Mouse (Mus musculus): Measurements from ENCODE around the gene Ndufb10. TPM values are rescaled to one million over a fixed set of nuclear protein-coding genes. Genes with fewer than 3 reads are reported as not detected.
"Not testable (repeated sequence)": the region's sequence is repeated elsewhere in the genome, so short reads cannot be mapped to it uniquely, and the experiment has no call there.

Gene Ndufb10
- total RNA-seq, 2 experiments from 2014 or later = 184 to 189 TPM

GRCm38 (mm10) chr17:24736330-24737051 is 12.2 kb upstream of the Ndufb10 start, which contains the start of gene Msrb1:
Msrb1 (plus strand) TSS chr17:24736642.
- DNase-seq (ENCODE audit: low spot score in 2 of 2) = peak; percentile 89 to 92
- intact Hi-C loops (cut with DNase I) = no loop called here

GRCm38 (mm10) chr17:24735446-24735845 is 11.2 kb upstream of the Ndufb10 start:
- intact Hi-C loops (cut with DNase I) = no loop called here
- no peak for DNase-seq (ENCODE audit: low spot score in 2 of 2)

- intact Hi-C loops (cut with DNase I) = no loop called here
- DNase-seq (ENCODE audit: low spot score in 2 of 2) = no peak
These were observed 10.2 kb upstream of the Ndufb10 start for GRCm38 (mm10) chr17:24734513-24734912.

GRCm38 (mm10) chr17:24733434-24734050 is 9.3 kb upstream of the Ndufb10 start:
- no peak for DNase-seq (ENCODE audit: low spot score in 2 of 2)
- intact Hi-C loops (cut with DNase I) = no loop called here

- intact Hi-C loops (cut with DNase I) = no loop called here
- no peak for DNase-seq (ENCODE audit: low spot score in 2 of 2)
These were observed 8.1 kb upstream of the Ndufb10 start for GRCm38 (mm10) chr17:24732233-24732935.

- intact Hi-C loops (cut with DNase I) = no loop called here
- DNase-seq (ENCODE audit: low spot score in 2 of 2) = no peak
These were observed 6.5 kb upstream of the Ndufb10 start for GRCm38 (mm10) chr17:24730787-24731186.

GRCm38 (mm10) chr17:24729067-24729466 is 4.8 kb upstream of the Ndufb10 start:
- intact Hi-C loops (cut with DNase I) = no loop called here
- DNase-seq (ENCODE audit: low spot score in 2 of 2) = no peak

- intact Hi-C loops (cut with DNase I) = no loop called here
- DNase-seq (ENCODE audit: low spot score in 2 of 2) = no peak
These were observed 3.9 kb upstream of the Ndufb10 start for GRCm38 (mm10) chr17:24728184-24728583.

- no peak for DNase-seq (ENCODE audit: low spot score in 2 of 2)
- intact Hi-C loops (cut with DNase I) = no loop called here
These were observed 3.3 kb upstream of the Ndufb10 start, which contains the start of gene Rpl3l for GRCm38 (mm10) chr17:24727618-24728017. Rpl3l (plus strand) TSS chr17:24727820.

GRCm38 (mm10) chr17:24725637-24726390 is 1.5 kb upstream of the Ndufb10 start:
- DNase-seq (ENCODE audit: low spot score in 2 of 2) = no peak
- intact Hi-C loops (cut with DNase I) = no loop called here

- DNase-seq (ENCODE audit: low spot score in 2 of 2) = peak in 1 of 2 experiments; percentile 22
- intact Hi-C loops (cut with DNase I) = no loop called here
These were observed 447 bp downstream of the Ndufb10 start for GRCm38 (mm10) chr17:24723881-24724180.

- no peak for DNase-seq (ENCODE audit: low spot score in 2 of 2)
- intact Hi-C loops (cut with DNase I) = no loop called here
These were observed 977 bp downstream of the Ndufb10 start for GRCm38 (mm10) chr17:24723122-24723880.

GRCm38 (mm10) chr17:24722220-24722924 is 1.9 kb downstream of the Ndufb10 start:
- intact Hi-C loops (cut with DNase I) = no loop called here
- no peak for DNase-seq (ENCODE audit: low spot score in 2 of 2)

GRCm38 (mm10) chr17:24721383-24721955 is 2.8 kb downstream of the Ndufb10 start:
- intact Hi-C loops (cut with DNase I); DNase-seq (ENCODE audit: low spot score in 2 of 2): not testable (repeated sequence)

- intact Hi-C loops (cut with DNase I); DNase-seq (ENCODE audit: low spot score in 2 of 2): not testable (repeated sequence)
These were observed 3.7 kb downstream of the Ndufb10 start for GRCm38 (mm10) chr17:24720616-24721015.

- peak; percentile 99 for DNase-seq (ENCODE audit: low spot score in 2 of 2)
- intact Hi-C loops (cut with DNase I) = loop anchor here (1.0 kb wide), 1 partner anchor 12 kb away; the partner anchor contains the start of gene Tbl3
These were observed 4.6 kb downstream of the Ndufb10 start for GRCm38 (mm10) chr17:24719494-24720222.

- intact Hi-C loops (cut with DNase I) = loop anchor here (1.0 kb wide), 1 partner anchor 12 kb away; the partner anchor contains the start of gene Tbl3
- DNase-seq (ENCODE audit: low spot score in 2 of 2) = not testable (repeated sequence)
These were observed 5.3 kb downstream of the Ndufb10 start for GRCm38 (mm10) chr17:24718938-24719337.

Measured in left cerebral cortex, postnatal 14 days (tissue).